ENCODE assay signal across 8 mouse cellular contexts in genomic region chr15:91781172-91781571, GRCm38 (mm10). TPM values are rescaled to one million over a fixed set of nuclear protein-coding genes. Genes with fewer than 3 reads are reported as not detected.
DNase-seq lines count a peak whose midpoint lies in the region; ATAC-seq and TF ChIP-seq lines count a peak whose summit lies in the region.

No protein-coding gene starts in this region.

- H3K9me3 ChIP-seq in liver, embryonic 12.5 days (replicated peaks): peaks cover 2% of the 10 kb centered on the region
- H3K9me3 ChIP-seq in limb, embryonic 10.5 days (replicated peaks): no peaks in the 10 kb centered on the region

- H3K27me3 ChIP-seq in liver, adult 2 months (ENCODE audit: control insufficient read depth, insufficient read depth, low read length): no peaks in the 10 kb centered on the region
- no peaks in the 10 kb centered on the region for H3K27me3 ChIP-seq in liver, embryonic 12.5 days (replicated peaks)
- H3K27me3 ChIP-seq in limb, embryonic 10.5 days (ENCODE audit: low read depth, poor library complexity, severe bottlenecking): no peaks in the 10 kb centered on the region

- H3K9ac ChIP-seq in liver, adult 2 months (ENCODE audit: low read depth, low read length): no peak overlapping the region
- H3K9ac ChIP-seq in liver, embryonic 12.5 days: no peak overlapping the region

- TF ChIP-seq CTCF in liver, adult 2 months (IDR thresholded peaks at IDR 0.05; ENCODE audit: low read depth, low read length): peak; percentile 67

- DNase-seq in liver, adult 2 months (ENCODE audit: extremely low read depth, low read depth, low spot score): peak; percentile 26
- peak; percentile 62 for DNase-seq in ZHBTc4 (ENCODE audit: low read depth, low spot score)
- peak; percentile 12 for DNase-seq in cerebellum, adult 9-11 months
- DNase-seq in heart, postnatal 36 days: peak; percentile 20 to 33
- peak; percentile 58 for DNase-seq in limb, embryonic 10.5 days (ENCODE audit: low spot score)
- peak; percentile 65 to 73 for DNase-seq in right cerebral cortex, adult 2 months (ENCODE audit: low spot score in 2 of 2)
- DNase-seq in yolk sac, embryonic 10.5 days (ENCODE audit: low spot score): no peak

- H3K4me3 ChIP-seq in liver, adult 2 months (ENCODE audit: insufficient read depth, low read depth, low read length): no peak overlapping the region
- no peak overlapping the region for H3K4me3 ChIP-seq in liver, embryonic 12.5 days
- no peak overlapping the region for H3K4me3 ChIP-seq in limb, embryonic 10.5 days

- no peak overlapping the region for H3K27ac ChIP-seq in liver, adult 2 months (replicated peaks; ENCODE audit: insufficient read depth, low read depth, low read length)
- H3K27ac ChIP-seq in liver, embryonic 12.5 days: no peak overlapping the region
- no peak overlapping the region for H3K27ac ChIP-seq in limb, embryonic 10.5 days

- H3K4me1 ChIP-seq in liver, adult 2 months (ENCODE audit: control insufficient read depth, insufficient read depth, low read length): no peaks in the 10 kb centered on the region; the same call in 1 of the 2 replicates
- H3K4me1 ChIP-seq in liver, embryonic 12.5 days: no peaks in the 10 kb centered on the region
- H3K4me1 ChIP-seq in limb, embryonic 10.5 days: peaks cover 5% of the 10 kb centered on the region

- WGBS in liver, adult 2 months: 32% methylated on average over 6 of the region's 6 CpGs
- 22% methylated on average over 6 of the region's 6 CpGs for WGBS in liver, embryonic 12.5 days (ENCODE audit: insufficient replicate concordance)
- WGBS in limb, embryonic 10.5 days: 25% methylated on average over 6 of the region's 6 CpGs

- no peak for TF ChIP-seq POLR2A in liver, adult 2 months (IDR thresholded peaks at IDR 0.05; ENCODE audit: extremely low read depth, insufficient read depth, low read length)

- no peaks in the 10 kb centered on the region for H3K36me3 ChIP-seq in liver, adult 2 months (ENCODE audit: control insufficient read depth, insufficient read depth, low read length)
- no peaks in the 10 kb centered on the region for H3K36me3 ChIP-seq in liver, embryonic 12.5 days
- no peaks in the 10 kb centered on the region for H3K36me3 ChIP-seq in limb, embryonic 10.5 days

- H3K79me2 ChIP-seq in liver, adult 2 months (ENCODE audit: control insufficient read depth, insufficient read depth, low read length): no peaks in the 10 kb centered on the region

- no peak for ATAC-seq in liver, embryonic 12.5 days

- intact Hi-C loops in heart, postnatal 36 days (cut with DNase I): loop anchor here (2.0 kb wide), 1 partner anchor 450 kb away; no protein-coding TSS in a partner anchor

- no peak overlapping the region for H3K4me2 ChIP-seq in liver, embryonic 12.5 days

RNA-seq across cellular contexts. Expression of gene Smgc, which starts 56.9 kb away (rescaled TPM):
- total RNA-seq in liver, adult 2 months (2014; rRNA removed): not detected in 2 replicates
- not detected in 2 replicates for polyA plus RNA-seq in liver, adult 2 months (2012; rRNA removed)
- polyA plus RNA-seq in liver, embryonic 12.5 days (2016; fragmentation: Nextera tagmentation; extraction: Ambion mirVana): not detected in 2 replicates
- total RNA-seq in heart, postnatal 36 days (2021): not detected
- polyA plus RNA-seq in limb, embryonic 10.5 days (2016; fragmentation: Nextera tagmentation; extraction: Ambion mirVana): not detected in 2 replicates
